Mouse (Mus musculus): ENCODE data around the gene Defb11. TPM values are rescaled to one million over a fixed set of nuclear protein-coding genes. Genes with fewer than 3 reads are reported as not detected.

Gene Defb11
- polyA plus RNA-seq, 2 experiments, result not detected

Other genes starting within 250 kb of the Defb11 start
- not detected in 2 replicates for gene Defa34, start 240.6 kb downstream of the Defb11 start, polyA plus RNA-seq (2012; rRNA removed)
- gene Defa34, start 240.6 kb downstream of the Defb11 start, polyA plus RNA-seq (2014; fragmentation: Nextera tagmentation; extraction: Ambion mirVana), result not detected in 2 replicates
- not detected in 2 replicates for gene AY761184, start 202.8 kb downstream of the Defb11 start, polyA plus RNA-seq (2012; rRNA removed)
- not detected in 2 replicates for gene AY761184, start 202.8 kb downstream of the Defb11 start, polyA plus RNA-seq (2014; fragmentation: Nextera tagmentation; extraction: Ambion mirVana)
- not detected in 2 replicates for gene Defa24, start 171.9 kb downstream of the Defb11 start, polyA plus RNA-seq (2012; rRNA removed)
- not detected in 2 replicates for gene Defa24, start 171.9 kb downstream of the Defb11 start, polyA plus RNA-seq (2014; fragmentation: Nextera tagmentation; extraction: Ambion mirVana)
- not detected in 2 replicates for gene Defb50, start 82.9 kb downstream of the Defb11 start, polyA plus RNA-seq (2012; rRNA removed)
- gene Defb50, start 82.9 kb downstream of the Defb11 start, polyA plus RNA-seq (2014; fragmentation: Nextera tagmentation; extraction: Ambion mirVana), result not detected in 2 replicates
- not detected in 2 replicates for gene Defb2, start 66.5 kb downstream of the Defb11 start, polyA plus RNA-seq (2012; rRNA removed)
- gene Defb2, start 66.5 kb downstream of the Defb11 start, polyA plus RNA-seq (2014; fragmentation: Nextera tagmentation; extraction: Ambion mirVana), result not detected in 2 replicates
- gene Defb10, start 47.5 kb downstream of the Defb11 start, polyA plus RNA-seq (2012; rRNA removed), result not detected in 2 replicates
- not detected in 2 replicates for gene Defb10, start 47.5 kb downstream of the Defb11 start, polyA plus RNA-seq (2014; fragmentation: Nextera tagmentation; extraction: Ambion mirVana)
- gene Defb9, start 21.0 kb downstream of the Defb11 start, polyA plus RNA-seq (2012; rRNA removed), result not detected in 2 replicates
- not detected in 2 replicates for gene Defb9, start 21.0 kb downstream of the Defb11 start, polyA plus RNA-seq (2014; fragmentation: Nextera tagmentation; extraction: Ambion mirVana)
- not detected in 2 replicates for gene Defb15, start 26.3 kb upstream of the Defb11 start, polyA plus RNA-seq (2012; rRNA removed)
- not detected in 2 replicates for gene Defb15, start 26.3 kb upstream of the Defb11 start, polyA plus RNA-seq (2014; fragmentation: Nextera tagmentation; extraction: Ambion mirVana)
- not detected in 2 replicates for gene Defb35, start 31.9 kb upstream of the Defb11 start, polyA plus RNA-seq (2012; rRNA removed)
- gene Defb35, start 31.9 kb upstream of the Defb11 start, polyA plus RNA-seq (2014; fragmentation: Nextera tagmentation; extraction: Ambion mirVana), result not detected in 2 replicates
- gene Defb13, start 40.4 kb upstream of the Defb11 start, polyA plus RNA-seq (2012; rRNA removed), result not detected in 2 replicates
- gene Defb13, start 40.4 kb upstream of the Defb11 start, polyA plus RNA-seq (2014; fragmentation: Nextera tagmentation; extraction: Ambion mirVana), result not detected in 2 replicates
- not detected in 2 replicates for gene Fam90a1a, start 52.3 kb upstream of the Defb11 start, polyA plus RNA-seq (2012; rRNA removed)
- gene Fam90a1a, start 52.3 kb upstream of the Defb11 start, polyA plus RNA-seq (2014; fragmentation: Nextera tagmentation; extraction: Ambion mirVana), result not detected in 2 replicates
- not detected in 2 replicates for gene Ccdc70, start 63.4 kb upstream of the Defb11 start, polyA plus RNA-seq (2012; rRNA removed)
- gene Ccdc70, start 63.4 kb upstream of the Defb11 start, polyA plus RNA-seq (2014; fragmentation: Nextera tagmentation; extraction: Ambion mirVana), result not detected in 2 replicates
- 8.4 and 9.4 TPM in 2 replicates for gene Atp7b, start 153.9 kb upstream of the Defb11 start, polyA plus RNA-seq (2012; rRNA removed)
- gene Atp7b, start 153.9 kb upstream of the Defb11 start, polyA plus RNA-seq (2014; fragmentation: Nextera tagmentation; extraction: Ambion mirVana), result 10.4 and 12.0 TPM in 2 replicates
- 2.3 and 3.1 TPM in 2 replicates for gene Alg11, start 154.3 kb upstream of the Defb11 start, polyA plus RNA-seq (2012; rRNA removed)
- gene Alg11, start 154.3 kb upstream of the Defb11 start, polyA plus RNA-seq (2014; fragmentation: Nextera tagmentation; extraction: Ambion mirVana), result 5.1 and 5.4 TPM in 2 replicates
- gene Nek5, start 218.6 kb upstream of the Defb11 start, polyA plus RNA-seq (2012; rRNA removed), result 0.07 TPM in 1 of 2 replicates, not detected in the other
- 0.08 TPM in 1 of 2 replicates, not detected in the other for gene Nek5, start 218.6 kb upstream of the Defb11 start, polyA plus RNA-seq (2014; fragmentation: Nextera tagmentation; extraction: Ambion mirVana)

Measured in liver, embryonic 14.5 days (tissue).